Mouse (Mus musculus) urinary bladder, postnatal 4 days (tissue): ENCODE measurements around the gene Hnf1b.

ENCODE experiments used
- DNase-seq, 2 experiments: peaks; one replicate each; pipeline ENCODE4 v3.0.0; 2021 to 2022; ENCODE audit warnings: low spot score in 2 of 2

Gene Hnf1b

DNA sequence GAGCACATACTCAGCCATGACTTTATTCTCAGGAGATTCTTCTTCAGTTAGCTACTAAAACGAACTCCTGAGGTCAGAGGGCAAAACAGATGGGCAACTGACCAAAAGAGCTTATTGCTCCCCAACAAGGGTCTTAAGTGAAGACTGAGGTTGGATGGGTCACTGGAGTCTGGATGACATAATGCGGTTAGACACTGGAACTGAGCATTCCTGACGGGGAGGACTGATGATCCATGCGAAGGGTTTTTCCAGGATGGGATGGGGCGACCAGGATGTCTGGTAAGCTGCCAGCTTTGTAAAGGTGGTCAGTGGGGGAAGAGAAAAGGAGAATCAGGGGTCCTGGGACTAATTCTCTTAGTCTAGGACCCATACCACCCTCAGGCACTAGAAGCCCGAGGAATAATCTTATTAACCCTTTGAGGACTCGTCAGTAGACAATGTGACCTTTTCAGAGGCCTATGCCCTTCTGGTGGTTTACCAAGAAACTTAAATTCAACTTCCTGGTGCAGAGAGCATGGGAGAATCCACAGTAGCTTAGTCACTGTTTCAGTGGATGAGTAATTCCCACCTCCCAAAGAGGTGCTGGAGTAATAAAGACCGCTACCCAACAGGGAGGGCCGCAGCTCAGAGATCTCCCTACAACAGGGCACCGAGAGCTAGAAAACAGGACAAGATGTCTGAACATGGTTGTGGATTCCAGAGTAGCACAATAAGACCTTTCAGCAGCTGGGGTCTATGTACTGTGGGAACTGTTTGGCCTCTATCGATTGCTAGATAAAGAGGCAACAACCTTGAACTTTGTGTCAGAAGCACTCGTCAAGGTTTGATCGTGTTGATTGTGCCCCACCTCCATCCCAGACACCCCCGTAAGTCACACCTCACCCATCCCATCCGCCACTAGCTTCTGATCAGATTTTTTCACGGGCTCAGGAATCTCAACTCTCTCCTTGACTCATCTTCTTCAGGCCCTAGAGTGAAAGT lies 46.9 kb downstream of the Hnf1b start:
- no peak for DNase-seq

DNA sequence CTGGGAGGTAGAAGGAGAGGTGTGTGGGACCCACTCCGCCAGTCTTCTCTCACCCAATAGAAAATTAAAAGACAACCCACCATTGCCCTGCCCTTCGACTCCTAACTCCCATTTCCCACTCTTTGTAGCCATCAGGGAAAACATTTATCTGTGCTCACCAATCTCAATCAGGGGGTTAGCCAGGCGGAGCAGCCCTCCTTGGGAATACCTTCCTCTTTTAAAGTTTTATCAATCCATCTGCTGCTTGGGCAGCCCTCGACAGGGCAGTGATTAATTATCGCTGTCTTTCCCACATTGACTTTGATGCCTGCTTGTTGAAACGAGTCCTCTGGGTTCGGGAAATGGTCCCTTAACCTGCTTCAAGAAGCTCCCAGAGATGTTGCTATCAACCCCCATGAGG lies 47.7 kb downstream of the Hnf1b start:
- no peak for DNase-seq

DNA sequence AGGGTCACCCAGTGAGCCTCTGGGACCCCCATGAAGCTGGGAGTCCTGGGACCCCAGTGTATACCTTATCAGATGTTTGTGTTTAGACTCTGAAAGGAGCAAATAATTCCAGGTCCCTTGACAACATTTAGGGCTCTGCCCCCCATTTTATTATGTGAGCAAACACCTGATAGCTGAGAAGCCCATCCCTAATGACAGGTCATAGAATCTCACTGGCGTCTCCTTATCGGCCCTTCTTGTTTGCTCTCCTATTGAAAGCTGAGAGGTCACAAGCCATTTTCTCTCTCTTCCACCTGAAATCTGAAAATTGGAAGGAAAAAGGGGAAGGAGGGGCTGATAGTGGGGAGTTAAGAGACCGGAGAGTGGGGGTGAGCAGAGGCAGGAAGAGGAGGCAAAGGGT lies 52.9 kb downstream of the Hnf1b start:
- no peak for DNase-seq

- no peak for DNase-seq
Measured at GRCm38 (mm10) chr11:83905756-83906155, 55.9 kb downstream of the Hnf1b start.

- DNase-seq = no peak
Measured at GRCm38 (mm10) chr11:83908376-83908775, 58.5 kb downstream of the Hnf1b start.

DNA sequence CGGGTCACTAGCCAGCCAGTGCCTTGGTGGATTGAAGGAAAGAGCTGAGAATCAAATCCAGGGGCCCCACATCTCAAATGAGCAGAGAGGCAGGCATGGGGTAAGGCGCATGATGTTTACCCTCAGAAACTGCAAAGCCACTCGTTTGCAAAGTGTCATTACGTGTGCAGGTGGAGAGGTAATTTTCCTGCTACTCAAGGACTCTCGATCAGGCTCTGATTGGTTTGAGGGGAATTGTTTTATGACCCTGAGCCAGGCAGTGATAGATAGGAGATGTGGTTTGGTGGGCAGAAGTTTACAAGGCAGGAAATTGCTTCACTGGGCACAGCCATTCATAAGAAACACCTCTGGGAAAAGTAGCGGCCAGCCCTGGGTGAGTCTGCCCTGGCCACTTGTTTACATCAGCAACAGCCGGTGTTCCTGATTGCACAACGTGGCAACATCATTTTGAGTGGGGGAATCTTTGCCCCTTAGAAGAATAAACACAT lies 64.0 kb downstream of the Hnf1b start:
- no peak for DNase-seq

DNA sequence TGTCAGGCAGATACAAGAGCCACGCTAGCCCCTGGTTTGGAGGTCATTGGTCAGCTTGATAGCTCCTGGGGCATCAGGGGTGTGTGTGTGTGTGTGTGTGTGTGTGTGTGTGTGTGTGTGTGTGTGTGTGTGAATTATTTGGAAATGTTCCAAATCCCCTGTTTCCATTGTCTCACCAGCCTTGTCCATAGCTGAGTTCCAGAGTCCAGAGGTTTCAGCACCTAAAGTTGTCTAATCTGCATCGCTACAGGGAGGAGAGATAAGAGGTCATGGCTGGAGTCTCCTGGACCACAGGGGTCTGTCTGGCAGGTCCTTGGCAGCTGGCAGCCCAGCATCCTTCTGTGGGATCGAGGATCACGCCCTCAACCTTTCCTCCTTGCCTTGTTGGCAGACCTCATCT lies 64.6 kb downstream of the Hnf1b start:
- DNase-seq = no peak

DNA sequence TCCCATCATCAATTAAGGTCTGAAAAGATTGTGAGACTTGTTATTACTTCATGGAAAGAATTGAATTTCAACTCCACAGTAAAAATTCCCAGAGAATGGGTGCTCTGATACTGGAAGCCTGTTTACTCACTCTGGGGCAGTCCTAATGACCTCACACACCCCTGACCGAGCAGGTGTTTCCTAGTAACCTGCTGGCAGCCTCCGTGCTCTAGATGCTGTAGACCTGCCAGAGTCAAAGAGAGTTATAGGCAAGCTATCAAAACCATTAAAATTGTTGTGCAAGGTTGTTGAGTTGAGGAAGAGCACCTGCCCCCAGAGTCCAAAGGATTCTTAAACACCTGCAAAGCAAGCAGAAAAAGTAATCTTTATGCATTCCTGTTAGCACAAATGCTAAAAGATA lies 72.7 kb downstream of the Hnf1b start:
- no peak for DNase-seq

- no peak for DNase-seq
Measured at GRCm38 (mm10) chr11:83927097-83927496, 77.2 kb downstream of the Hnf1b start.

DNA sequence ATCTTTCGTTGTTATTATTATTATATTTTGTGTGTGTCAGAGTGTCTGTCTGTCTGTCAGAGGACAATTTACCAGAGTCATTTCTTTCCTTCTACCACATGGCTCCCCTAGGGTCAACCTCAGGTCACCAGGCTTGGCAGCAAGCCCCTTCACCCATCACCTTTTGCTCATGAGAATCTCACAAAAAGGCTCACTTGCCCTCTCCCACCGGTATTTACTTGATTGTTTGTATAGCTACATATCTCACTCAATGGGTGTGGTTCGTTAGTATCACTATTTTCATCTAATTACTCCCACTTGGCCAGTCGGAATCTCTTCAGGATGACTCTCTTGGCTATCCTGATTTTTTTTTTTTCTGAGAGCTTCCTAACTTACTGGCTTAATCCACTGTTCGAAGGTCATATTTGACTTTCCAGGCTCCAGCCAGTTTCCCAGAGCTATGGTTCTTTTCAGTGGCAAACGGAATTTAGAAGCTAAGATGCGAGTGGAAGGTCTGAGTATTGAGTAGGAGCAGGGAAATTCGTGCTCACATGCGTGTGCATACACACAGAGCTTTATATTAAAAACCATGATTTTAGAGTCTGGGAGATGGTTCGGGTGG lies 82.7 kb downstream of the Hnf1b start:
- DNase-seq = no peak

DNA sequence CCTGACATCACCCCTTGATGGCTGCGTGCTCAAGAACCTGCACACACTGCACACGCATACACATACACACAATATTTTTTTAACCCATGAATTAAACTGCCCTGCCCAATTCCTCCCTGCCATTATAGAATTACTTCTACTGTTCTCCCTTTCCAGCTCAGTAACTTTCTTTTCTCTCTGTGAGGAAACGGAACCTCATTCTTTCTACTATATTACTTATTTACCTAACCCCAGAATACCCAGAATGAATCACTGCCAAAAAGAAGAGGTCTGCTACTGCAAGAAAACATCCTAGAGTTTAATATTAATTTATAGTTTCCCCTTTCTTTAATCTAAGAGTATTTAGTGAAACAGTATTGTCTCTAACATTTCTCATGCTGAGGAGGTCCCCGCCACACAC lies 83.5 kb downstream of the Hnf1b start:
- DNase-seq = no peak

- DNase-seq = peak; percentile 45 to 80
Measured at GRCm38 (mm10) chr11:83935986-83936665, 86.3 kb downstream of the Hnf1b start.

GRCm38 (mm10) chr11:83938556-83938955 lies 88.7 kb downstream of the Hnf1b start:
- no peak for DNase-seq

GRCm38 (mm10) chr11:83941950-83942840 lies 92.3 kb downstream of the Hnf1b start, which contains the start of gene Ddx52:
Gene Ddx52, plus strand, starts transcription at chr11:83942062.
- DNase-seq = peak; percentile 82 to 89
